ENCODE assay signal across 18 mouse cellular contexts in the genomic region with DNA sequence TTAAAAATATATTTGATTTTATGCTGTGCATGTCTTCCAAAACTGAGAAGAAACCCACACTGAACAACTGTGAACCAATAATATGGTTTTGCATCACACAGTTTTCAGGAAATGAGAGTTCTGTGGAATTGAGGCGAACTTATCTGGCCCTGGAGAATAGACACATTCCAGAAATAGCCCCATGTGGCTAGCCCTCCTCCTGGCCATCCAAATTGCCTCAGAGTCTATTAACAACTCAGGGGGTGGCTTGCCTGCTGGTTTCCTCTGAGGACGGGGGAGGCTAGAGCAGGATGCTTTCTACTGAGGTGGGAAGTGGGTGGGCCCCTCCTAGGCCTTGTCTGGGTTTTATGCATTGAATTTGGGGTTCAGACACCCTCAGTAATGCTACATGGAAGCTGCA.
"Had no signal": no experiment of that assay in that cellular context is flagged by ENCODE, and none has a peak within 500 bp of the region (broad histone marks: within the 10 kb centered on the region; RNA-seq: fewer than 3 reads in every experiment).

No protein-coding gene starts in this region.

- H3K36me3 ChIP-seq: kidney, embryonic 15.5 days; limb, embryonic 10.5 days; liver, embryonic 15.5 days; midbrain, embryonic 12.5 days; neural tube, embryonic 13.5 days had no signal

- DNase-seq: kidney, adult 2 months; kidney, postnatal 14 days; lung, embryonic 14.5 days; lung, postnatal 10 days; lung, postnatal 4 days; retina, postnatal 1 day; right cerebral cortex, postnatal 25 days; thymus, adult 18-20 months; thymus, postnatal 14 days had no signal

- H3K4me2 ChIP-seq: kidney, embryonic 15.5 days; liver, embryonic 11.5 days; liver, embryonic 15.5 days; lung, embryonic 14.5 days; midbrain, embryonic 12.5 days; neural tube, embryonic 13.5 days had no signal

- H3K27me3 ChIP-seq: kidney, embryonic 15.5 days; liver, embryonic 15.5 days; midbrain, embryonic 12.5 days; neural tube, embryonic 13.5 days had no signal

- H3K4me3 ChIP-seq: kidney, embryonic 15.5 days; limb, embryonic 10.5 days; liver, embryonic 15.5 days; midbrain, embryonic 12.5 days; neural tube, embryonic 13.5 days had no signal

- ATAC-seq: intestine, embryonic 16.5 days; midbrain, embryonic 16.5 days had no signal

- H3K9me3 ChIP-seq: kidney, embryonic 15.5 days; limb, embryonic 10.5 days; liver, embryonic 15.5 days; midbrain, embryonic 12.5 days; neural tube, embryonic 13.5 days had no signal

- H3K9ac ChIP-seq: kidney, embryonic 15.5 days; liver, embryonic 15.5 days; lung, embryonic 14.5 days; midbrain, embryonic 12.5 days; neural tube, embryonic 13.5 days had no signal

- H3K27ac ChIP-seq: kidney, embryonic 15.5 days; limb, embryonic 10.5 days; liver, embryonic 15.5 days; midbrain, embryonic 12.5 days; neural tube, embryonic 13.5 days; stomach, postnatal 0 days had no signal

- H3K4me1 ChIP-seq: liver, embryonic 15.5 days; midbrain, embryonic 12.5 days had no signal
